Mouse (Mus musculus): Measurements from ENCODE around the gene Tmcc2. TPM values are rescaled to one million over a fixed set of nuclear protein-coding genes. Genes with fewer than 3 reads are reported as not detected.

Gene Tmcc2
- polyA plus RNA-seq, 1 experiment from 2014 or later = 10.5 TPM

- peak; percentile 44 for ATAC-seq (ENCODE audit: insufficient number of reproducible peaks, insufficient read depth, low FRiP score, low TSS enrichment, low read depth)
- 0 out of 2 replicates have a peak overlapping the region, but pooled peaks have one; percentile 7 for H3K9ac ChIP-seq
- WGBS = 12% methylated on average over 4 of the region's 4 CpGs
- H3K4me3 ChIP-seq = no peak overlapping the region
- H3K36me3 ChIP-seq = peaks cover 38% of the 10 kb centered on the region
- H3K27me3 ChIP-seq = no peaks in the 10 kb centered on the region
- H3K4me2 ChIP-seq = peak overlapping the region; percentile 35
- peak overlapping the region; percentile 86 for H3K27ac ChIP-seq
- peaks cover 76% of the 10 kb centered on the region for H3K4me1 ChIP-seq
- H3K9me3 ChIP-seq = no peaks in the 10 kb centered on the region
These were observed 15.8 kb downstream of the Tmcc2 start for GRCm38 (mm10) chr1:132375256-132375655.

- peaks cover 77% of the 10 kb centered on the region for H3K4me1 ChIP-seq
- H3K27me3 ChIP-seq = no peaks in the 10 kb centered on the region
- 50% methylated on average over 3 of the region's 3 CpGs for WGBS
- H3K36me3 ChIP-seq = peaks cover 37% of the 10 kb centered on the region
- H3K4me2 ChIP-seq = peak overlapping the region; percentile 35
- 0 out of 2 replicates have a peak overlapping the region, but pooled peaks have one; percentile 7 for H3K9ac ChIP-seq
- H3K27ac ChIP-seq = peak overlapping the region; percentile 86
- no peak overlapping the region for H3K4me3 ChIP-seq
- no peak for ATAC-seq (ENCODE audit: insufficient number of reproducible peaks, insufficient read depth, low FRiP score, low TSS enrichment, low read depth)
- H3K9me3 ChIP-seq = no peaks in the 10 kb centered on the region
These were observed 16.2 kb downstream of the Tmcc2 start for GRCm38 (mm10) chr1:132374873-132375244.

DNA sequence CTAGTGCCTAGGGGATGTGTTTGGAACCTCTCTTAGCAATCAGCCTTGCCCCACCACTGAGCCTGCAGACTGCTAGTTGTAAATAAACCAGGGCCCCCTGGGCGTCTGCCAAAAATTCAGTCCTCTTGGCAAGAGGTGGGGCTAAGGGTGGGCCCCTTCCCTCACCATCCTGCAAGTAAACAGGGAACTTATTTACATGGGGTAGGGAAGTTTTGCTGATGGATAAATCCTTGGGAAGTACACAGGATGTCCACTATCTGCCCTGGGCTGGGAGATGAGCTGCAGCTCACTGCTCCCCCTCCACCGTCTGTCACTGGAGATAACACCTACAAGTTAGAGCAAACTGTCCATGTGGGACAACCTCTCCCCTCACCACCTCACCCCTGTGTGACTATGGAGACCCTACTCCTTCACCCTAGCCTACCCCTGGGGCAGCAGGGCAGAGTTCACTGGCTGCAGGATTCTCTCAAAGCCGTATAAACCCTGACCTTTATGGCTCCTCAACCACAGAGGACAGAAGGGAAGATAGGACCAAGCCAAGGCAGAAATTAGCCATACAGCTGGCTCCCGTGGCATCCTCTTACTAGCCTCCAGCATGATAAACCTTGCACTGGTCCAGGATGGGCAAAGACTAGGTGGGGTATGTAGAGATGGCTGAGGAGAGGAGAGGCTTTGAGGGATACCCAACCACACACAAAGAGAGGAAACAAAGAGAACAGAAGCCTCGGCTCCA, 16.8 kb downstream of the Tmcc2 start:
- Histone ChIP-seq H3K36me3 (peaks cover 36% of the 10 kb centered on the region), H3K4me1 (peaks cover 77% of the 10 kb centered on the region)

DNA sequence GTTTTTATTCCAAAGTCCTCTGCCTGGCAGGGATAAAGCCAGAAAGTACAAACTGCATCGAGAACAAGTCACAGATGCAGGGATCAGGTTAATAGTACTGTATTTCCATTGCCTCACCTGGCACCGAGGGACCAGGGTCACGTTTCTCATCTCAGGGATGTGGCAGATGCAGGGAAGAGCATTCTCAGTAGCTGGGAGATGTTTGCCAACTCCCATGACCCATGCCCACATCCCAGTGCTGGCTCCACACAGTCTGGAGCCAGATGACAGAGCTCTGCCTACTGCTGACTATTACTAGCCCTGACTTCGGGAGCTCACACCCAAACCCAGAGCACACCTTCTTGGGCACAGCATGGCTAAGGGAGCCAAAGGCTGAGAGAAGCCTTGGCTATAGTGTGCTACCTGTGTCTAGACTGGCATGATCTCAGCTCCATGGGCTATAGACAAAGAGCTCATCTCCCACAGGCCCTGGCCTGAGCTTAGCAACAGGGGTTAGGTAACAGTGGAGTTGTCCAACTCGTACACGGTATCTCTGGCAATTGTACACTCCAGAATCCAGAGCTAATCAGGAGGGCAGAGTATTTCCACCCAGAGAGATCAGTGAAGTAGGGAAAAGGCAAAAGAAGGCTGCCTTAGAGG, 18.1 kb downstream of the Tmcc2 start:
- H3K9ac ChIP-seq = peak overlapping the region; percentile 17; the same call in 1 of the 2 replicates
- no peaks in the 10 kb centered on the region for H3K27me3 ChIP-seq
- no peak overlapping the region; the same call in 1 of the 2 replicates for H3K4me2 ChIP-seq
- 69% methylated on average over 6 of the region's 6 CpGs for WGBS
- H3K27ac ChIP-seq = peak overlapping the region; percentile 86
- H3K9me3 ChIP-seq = no peaks in the 10 kb centered on the region
- no peak for ATAC-seq (ENCODE audit: insufficient number of reproducible peaks, insufficient read depth, low FRiP score, low TSS enrichment, low read depth)
- H3K4me1 ChIP-seq = peaks cover 77% of the 10 kb centered on the region
- H3K4me3 ChIP-seq = no peak overlapping the region
- H3K36me3 ChIP-seq = peaks cover 25% of the 10 kb centered on the region

More for the DNA sequence above, 16.8 kb downstream of the Tmcc2 start:
- Histone ChIP-seq H3K9ac (0 out of 2 replicates have a peak overlapping the region, but pooled peaks have one; percentile 7), H3K27ac (peak overlapping the region; percentile 86), H3K9me3 (no peaks in the 10 kb centered on the region), H3K4me2 (peak overlapping the region; percentile 34), H3K27me3 (no peaks in the 10 kb centered on the region), H3K4me3 (no peak overlapping the region)
- ATAC-seq (ENCODE audit: insufficient number of reproducible peaks, insufficient read depth, low FRiP score, low TSS enrichment, low read depth) = peak; percentile 59
- WGBS = 21% methylated on average over 5 of the region's 5 CpGs

- Histone ChIP-seq H3K4me1 (peaks cover 77% of the 10 kb centered on the region), H3K27me3 (no peaks in the 10 kb centered on the region), H3K27ac (peak overlapping the region; percentile 86; the same call in 1 of the 2 replicates), H3K9me3 (no peaks in the 10 kb centered on the region), H3K9ac (no peak overlapping the region), H3K4me3 (no peak overlapping the region), H3K4me2 (no peak overlapping the region; the same call in 1 of the 2 replicates), H3K36me3 (peaks cover 22% of the 10 kb centered on the region)
- ATAC-seq (ENCODE audit: insufficient number of reproducible peaks, insufficient read depth, low FRiP score, low TSS enrichment, low read depth) = no peak
- WGBS = 76% methylated on average over 5 of the region's 5 CpGs
These were observed 18.7 kb downstream of the Tmcc2 start for GRCm38 (mm10) chr1:132372354-132372753.

DNA sequence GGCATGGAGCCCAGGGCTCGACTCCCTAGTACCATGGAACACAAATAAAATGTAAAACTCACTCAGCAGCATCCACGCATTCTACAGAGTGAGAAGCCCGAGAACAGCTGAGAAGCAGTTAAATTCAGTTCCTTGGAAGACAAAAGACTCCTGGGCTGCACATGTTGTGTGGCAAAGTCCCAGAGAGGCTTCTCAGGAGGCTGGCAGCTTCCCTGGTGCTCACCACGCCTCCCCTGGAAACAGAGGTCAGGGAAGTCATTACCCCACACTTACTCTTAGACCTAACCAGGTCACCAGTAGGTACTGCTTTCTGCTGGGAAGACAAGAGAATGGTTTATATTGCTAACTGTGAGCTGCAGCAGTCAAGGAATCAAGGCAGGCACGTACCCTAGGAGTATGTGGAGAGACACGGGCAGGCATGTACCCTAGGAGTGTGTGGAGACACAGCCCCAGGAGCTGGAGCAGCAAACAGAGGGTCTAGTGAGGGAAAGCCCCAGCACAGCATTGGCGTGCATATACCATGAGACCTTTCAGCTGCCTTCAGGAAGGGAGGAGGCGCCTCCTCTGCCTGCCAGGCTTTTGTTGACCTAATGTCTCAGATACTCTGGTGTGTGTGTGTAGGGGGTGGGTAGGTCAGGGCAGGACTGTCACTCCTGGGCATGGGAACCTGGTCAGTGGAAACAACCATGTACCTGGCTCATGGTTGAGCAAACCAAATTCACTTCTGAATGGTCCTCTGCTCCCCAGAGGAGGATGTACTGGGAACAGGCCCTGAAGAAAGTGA, 19.6 kb downstream of the Tmcc2 start:
- Histone ChIP-seq H3K4me3 (no peak overlapping the region), H3K9me3 (no peaks in the 10 kb centered on the region), H3K27ac (peak overlapping the region; percentile 64), H3K4me1 (peaks cover 75% of the 10 kb centered on the region), H3K36me3 (peaks cover 25% of the 10 kb centered on the region), H3K9ac (no peak overlapping the region), H3K4me2 (no peak overlapping the region), H3K27me3 (no peaks in the 10 kb centered on the region)
- no peak for ATAC-seq (ENCODE audit: insufficient number of reproducible peaks, insufficient read depth, low FRiP score, low TSS enrichment, low read depth)
- 47% methylated on average over 8 of the region's 8 CpGs for WGBS

- H3K4me2 ChIP-seq = no peak overlapping the region
- no peaks in the 10 kb centered on the region for H3K9me3 ChIP-seq
- peaks cover 67% of the 10 kb centered on the region for H3K4me1 ChIP-seq
- ATAC-seq (ENCODE audit: insufficient number of reproducible peaks, insufficient read depth, low FRiP score, low TSS enrichment, low read depth) = no peak
- H3K9ac ChIP-seq = no peak overlapping the region
- H3K36me3 ChIP-seq = peaks cover 25% of the 10 kb centered on the region
- H3K27ac ChIP-seq = peak overlapping the region; percentile 64
- no peaks in the 10 kb centered on the region for H3K27me3 ChIP-seq
- WGBS = 63% methylated on average over 9 of the region's 9 CpGs
- no peak overlapping the region for H3K4me3 ChIP-seq
These were observed 20.4 kb downstream of the Tmcc2 start for GRCm38 (mm10) chr1:132370681-132371173.

- Histone ChIP-seq H3K36me3 (peaks cover 35% of the 10 kb centered on the region), H3K4me2 (no peak overlapping the region), H3K4me3 (no peak overlapping the region), H3K9me3 (no peaks in the 10 kb centered on the region), H3K27ac (no peak overlapping the region), H3K9ac (0 out of 2 replicates have a peak overlapping the region, but pooled peaks have one; percentile 32), H3K27me3 (no peaks in the 10 kb centered on the region), H3K4me1 (peaks cover 39% of the 10 kb centered on the region)
- no peak for ATAC-seq (ENCODE audit: insufficient number of reproducible peaks, insufficient read depth, low FRiP score, low TSS enrichment, low read depth)
- WGBS = 31% methylated on average over 7 of the region's 7 CpGs
These were observed 23.2 kb downstream of the Tmcc2 start for GRCm38 (mm10) chr1:132367692-132368506.

DNA sequence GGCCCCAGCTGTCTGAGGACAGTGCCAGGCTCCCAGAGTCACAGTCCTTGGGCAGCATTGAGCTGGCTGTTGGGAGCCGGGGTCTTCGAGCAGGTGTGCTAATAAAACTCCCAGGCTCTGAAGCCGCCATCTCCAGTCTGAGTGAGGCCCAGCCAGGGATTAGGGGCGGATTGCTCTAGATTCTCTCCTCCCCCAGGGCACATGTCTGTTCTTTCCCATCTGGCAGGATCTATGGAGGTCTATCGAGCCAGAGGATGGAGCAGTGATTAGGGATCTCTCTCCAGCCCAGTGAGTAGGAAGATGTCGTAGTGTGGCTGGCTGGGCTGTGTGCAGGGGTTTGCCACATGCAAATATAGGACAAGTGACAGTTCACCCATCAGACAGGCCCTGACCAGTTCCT, 24.1 kb downstream of the Tmcc2 start:
- H3K27me3 ChIP-seq = no peaks in the 10 kb centered on the region
- no peak overlapping the region for H3K4me3 ChIP-seq
- H3K9me3 ChIP-seq = no peaks in the 10 kb centered on the region
- no peak for ATAC-seq (ENCODE audit: insufficient number of reproducible peaks, insufficient read depth, low FRiP score, low TSS enrichment, low read depth)
- H3K4me1 ChIP-seq = peaks cover 29% of the 10 kb centered on the region
- H3K9ac ChIP-seq = 0 out of 2 replicates have a peak overlapping the region, but pooled peaks have one; percentile 32
- no peak overlapping the region for H3K4me2 ChIP-seq
- 69% methylated on average over 6 of the region's 6 CpGs for WGBS
- H3K27ac ChIP-seq = no peak overlapping the region
- peaks cover 33% of the 10 kb centered on the region for H3K36me3 ChIP-seq

DNA sequence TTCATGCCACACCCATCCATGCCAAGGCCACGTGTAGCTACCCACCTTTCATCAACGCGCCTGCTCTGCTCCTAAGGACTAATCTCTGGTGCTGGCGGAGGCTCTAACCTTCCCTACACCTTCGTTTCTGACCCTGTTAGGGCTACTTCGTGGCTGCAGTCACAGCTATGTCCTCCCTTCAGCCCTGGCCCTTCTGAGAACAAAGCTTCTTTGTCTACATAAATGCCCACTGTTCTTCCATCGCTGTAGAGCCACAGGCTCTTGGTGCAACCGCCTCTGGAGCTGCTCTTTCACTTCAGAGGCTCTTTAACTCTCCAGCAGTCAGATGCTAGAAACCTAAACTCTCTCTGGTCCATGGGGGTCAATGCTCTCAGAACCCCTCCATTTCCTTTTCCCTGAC, 24.8 kb downstream of the Tmcc2 start:
- Histone ChIP-seq H3K4me2 (no peak overlapping the region), H3K4me3 (no peak overlapping the region), H3K9ac (no peak overlapping the region), H3K9me3 (no peaks in the 10 kb centered on the region), H3K36me3 (peaks cover 32% of the 10 kb centered on the region), H3K4me1 (peaks cover 22% of the 10 kb centered on the region), H3K27ac (no peak overlapping the region), H3K27me3 (no peaks in the 10 kb centered on the region)
- no peak for ATAC-seq (ENCODE audit: insufficient number of reproducible peaks, insufficient read depth, low FRiP score, low TSS enrichment, low read depth)
- WGBS = 50% methylated on average over 8 of the region's 8 CpGs

Data from embryonic facial prominence, embryonic 13.5 days (tissue).